Mouse (Mus musculus) MEL (cell line): ENCODE results near the gene Tnni2.

Experiments
- BHLHE40 ChIP-seq: IDR thresholded peaks from 2 replicates; pipeline ENCODE4 v1.6.1; 2012; ENCODE audit warnings: low read depth, mild to moderate bottlenecking, inconsistent platforms, low read length, improper control_type of control experiment, borderline replicate concordance
- CTCF ChIP-seq, 3 experiments: IDR thresholded peaks in 2 of 3; conservative IDR thresholded peaks in 1 of 3; 2 replicates each; pipeline ENCODE4 v1.5.1; 2011 to 2012; ENCODE audit warnings: low read length in 3 of 3, low read depth in 2 of 3, mild to moderate bottlenecking in 2 of 3, improper control_type of control experiment in 1 of 3, inconsistent platforms in 1 of 3, mixed read lengths in 1 of 3, moderate library complexity in 1 of 3; ENCODE audit not compliant: control insufficient read depth in 1 of 3, insufficient read depth in 1 of 3, poor library complexity in 1 of 3, severe bottlenecking in 1 of 3
- E2F4 ChIP-seq: IDR thresholded peaks from 2 replicates; pipeline ENCODE4 v1.6.1; 2011; ENCODE audit warnings: low read depth, low read length, improper control_type of control experiment, borderline replicate concordance
- ELF1 ChIP-seq: IDR thresholded peaks from 2 replicates; pipeline ENCODE4 v1.6.1; 2014; ENCODE audit warnings: low read depth, mild to moderate bottlenecking, inconsistent platforms, low read length, improper control_type of control experiment, moderate library complexity
- MAX ChIP-seq: IDR thresholded peaks from 2 replicates; pipeline ENCODE4 v1.6.1; 2011; ENCODE audit warnings: low read length, improper control_type of control experiment
- MAZ ChIP-seq: IDR thresholded peaks from 2 replicates; pipeline ENCODE4 v1.6.1; 2012; ENCODE audit warnings: low read depth, mild to moderate bottlenecking, inconsistent platforms, low read length, improper control_type of control experiment
- MYB ChIP-seq: IDR thresholded peaks from 2 replicates; pipeline ENCODE4 v1.6.1; 2011; ENCODE audit warnings: mild to moderate bottlenecking, low read depth, low read length, improper control_type of control experiment
- MYC ChIP-seq: IDR thresholded peaks from 2 replicates; pipeline ENCODE4 v1.6.1; 2011; ENCODE audit warnings: low read depth, mild to moderate bottlenecking, low read length, improper control_type of control experiment, moderate library complexity
- POLR2A ChIP-seq, 2 experiments: IDR thresholded peaks; 2 replicates each; pipeline ENCODE4 v1.6.1; 2011 to 2012; ENCODE audit warnings: low read length in 2 of 2, mild to moderate bottlenecking in 2 of 2, control low read depth in 1 of 2, improper control_type of control experiment in 1 of 2, low read depth in 1 of 2, moderate library complexity in 1 of 2; ENCODE audit not compliant: control insufficient read depth in 1 of 2, insufficient read depth in 1 of 2, poor library complexity in 1 of 2
- RAD21 ChIP-seq: IDR thresholded peaks from 2 replicates; pipeline ENCODE4 v1.6.1; 2011; ENCODE audit warnings: mild to moderate bottlenecking, low read depth, low read length, improper control_type of control experiment
- TBP ChIP-seq: IDR thresholded peaks from 2 replicates; pipeline ENCODE4 v1.8.0; 2011; ENCODE audit warnings: low read depth, low read length, improper control_type of control experiment
- ZNF384 ChIP-seq: IDR thresholded peaks from 2 replicates; pipeline ENCODE4 v1.6.1; 2012; ENCODE audit warnings: low read depth, mild to moderate bottlenecking, inconsistent platforms, low read length, improper control_type of control experiment

DNA sequence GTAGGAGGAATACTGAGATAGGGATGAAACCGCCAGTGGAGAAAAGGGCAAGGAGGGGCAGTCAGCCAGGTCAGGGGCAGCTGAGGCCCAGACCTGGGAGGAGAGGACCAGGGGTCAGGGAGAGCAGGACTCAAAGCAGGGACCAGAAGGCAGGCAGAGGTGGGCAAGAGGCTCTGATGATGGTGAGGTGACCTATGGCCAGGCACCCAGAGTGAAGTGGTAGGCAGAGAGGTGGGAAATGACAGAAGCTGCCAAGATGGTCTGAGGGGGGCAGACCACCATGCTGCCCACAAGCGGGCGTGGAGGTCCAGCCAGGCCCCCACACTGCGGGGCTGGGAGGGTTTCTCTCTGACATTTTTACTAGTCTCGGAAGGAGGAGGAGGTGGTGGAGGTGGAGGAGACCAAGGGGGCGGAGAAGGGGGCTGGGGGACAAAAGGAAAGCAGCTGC is 29.8 kb downstream of the Tnni2 start:
- no peak for TF ChIP-seq POLR2A (IDR thresholded peaks at IDR 0.05; ENCODE audit: control insufficient read depth in 1 of 2, insufficient read depth in 1 of 2, low read depth in 1 of 2, low read length in 2 of 2, poor library complexity in 1 of 2)
- no peak for TF ChIP-seq MYC
- no peak for TF ChIP-seq MAZ
- TF ChIP-seq CTCF (IDR thresholded peaks at IDR 0.05 in 2 of 3, conservative IDR thresholded peaks at IDR 0.05 in 1 of 3; ENCODE audit: control insufficient read depth in 1 of 3, insufficient read depth in 1 of 3, low read depth in 2 of 3, low read length in 3 of 3, poor library complexity in 1 of 3, severe bottlenecking in 1 of 3) = no peak
- no peak for TF ChIP-seq MYB
- no peak for TF ChIP-seq E2F4
- TF ChIP-seq MAX = no peak
- TF ChIP-seq TBP = no peak
- no peak for TF ChIP-seq ELF1
- TF ChIP-seq ZNF384 = no peak
- no peak for TF ChIP-seq BHLHE40
- TF ChIP-seq RAD21 = no peak
